Mouse (Mus musculus): ENCODE data around the gene Klc4.

- TF ChIP-seq CTCF (IDR thresholded peaks at IDR 0.05; ENCODE audit: control insufficient read depth, insufficient read depth, insufficient read length) (no peak), MAX (IDR thresholded peaks at IDR 0.05) (no peak), FOSL1 (IDR thresholded peaks at IDR 0.05; ENCODE audit: insufficient read depth, low read length, poor library complexity, severe bottlenecking) (no peak)
Observed at GRCm38 (mm10) chr17:46621324-46621723, 24.5 kb downstream of the Klc4 start.

Data from C2C12 (cell line).